Mouse (Mus musculus): ENCODE results near the gene Tmem115. TPM values are rescaled to one million over a fixed set of nuclear protein-coding genes. Genes with fewer than 3 reads are reported as not detected.
"Not testable (repeated sequence)": the region's sequence is repeated elsewhere in the genome, so short reads cannot be mapped to it uniquely, and the experiment has no call there.

The Tmem115 gene
- total RNA-seq, 2 experiments from 2014 or later: 12.1 to 12.2 TPM

- ATAC-seq (replicated peaks; ENCODE audit: poor library complexity, severe bottlenecking): peak; percentile 55
Measured at GRCm38 (mm10) chr9:107568331-107569261, 34.9 kb downstream of the Tmem115 start.

- ATAC-seq (replicated peaks; ENCODE audit: poor library complexity, severe bottlenecking): peak; percentile 34
Measured at GRCm38 (mm10) chr9:107569270-107569669, 35.5 kb downstream of the Tmem115 start.

- ATAC-seq (replicated peaks; ENCODE audit: poor library complexity, severe bottlenecking): no peak
Measured at GRCm38 (mm10) chr9:107570016-107570415, 36.3 kb downstream of the Tmem115 start.

- no peak for ATAC-seq (replicated peaks; ENCODE audit: poor library complexity, severe bottlenecking)
Measured at GRCm38 (mm10) chr9:107570845-107571244, 37.1 kb downstream of the Tmem115 start.

GRCm38 (mm10) chr9:107571534-107572326 lies 38.0 kb downstream of the Tmem115 start:
- no peak for ATAC-seq (replicated peaks; ENCODE audit: poor library complexity, severe bottlenecking)

GRCm38 (mm10) chr9:107572327-107572662 lies 38.5 kb downstream of the Tmem115 start:
- ATAC-seq (replicated peaks; ENCODE audit: poor library complexity, severe bottlenecking): no peak

- not testable (repeated sequence) for ATAC-seq (replicated peaks; ENCODE audit: poor library complexity, severe bottlenecking)
Measured at GRCm38 (mm10) chr9:107573774-107574173, 40.0 kb downstream of the Tmem115 start.

GRCm38 (mm10) chr9:107575579-107576356 lies 42.0 kb downstream of the Tmem115 start:
- ATAC-seq (replicated peaks; ENCODE audit: poor library complexity, severe bottlenecking): no peak

GRCm38 (mm10) chr9:107576357-107577107 lies 42.8 kb downstream of the Tmem115 start, which contains the start of gene Hyal1:
TSS of gene Hyal1 (plus strand) at chr9:107576927.
- ATAC-seq (replicated peaks; ENCODE audit: poor library complexity, severe bottlenecking): peak; percentile 66

GRCm38 (mm10) chr9:107577871-107578270 lies 44.1 kb downstream of the Tmem115 start:
- ATAC-seq (replicated peaks; ENCODE audit: poor library complexity, severe bottlenecking): no peak

GRCm38 (mm10) chr9:107578587-107578986 lies 44.8 kb downstream of the Tmem115 start, which contains the start of gene Naa80:
TSS of gene Naa80 (plus strand) at chr9:107578887.
- no peak for ATAC-seq (replicated peaks; ENCODE audit: poor library complexity, severe bottlenecking)

- no peak for ATAC-seq (replicated peaks; ENCODE audit: poor library complexity, severe bottlenecking)
Measured at GRCm38 (mm10) chr9:107579023-107579900, 45.5 kb downstream of the Tmem115 start.

- ATAC-seq (replicated peaks; ENCODE audit: poor library complexity, severe bottlenecking): peak; percentile 78
Measured at GRCm38 (mm10) chr9:107580501-107581317, 47.0 kb downstream of the Tmem115 start, which contains the start of gene Hyal3. TSS of gene Hyal3 (plus strand) at chr9:107580818.

GRCm38 (mm10) chr9:107581584-107581983 lies 47.8 kb downstream of the Tmem115 start:
- ATAC-seq (replicated peaks; ENCODE audit: poor library complexity, severe bottlenecking): no peak

- ATAC-seq (replicated peaks; ENCODE audit: poor library complexity, severe bottlenecking): no peak
Measured at GRCm38 (mm10) chr9:107582509-107583062, 48.8 kb downstream of the Tmem115 start.

- no peak for ATAC-seq (replicated peaks; ENCODE audit: poor library complexity, severe bottlenecking)
Measured at GRCm38 (mm10) chr9:107583174-107583573, 49.4 kb downstream of the Tmem115 start.

- ATAC-seq (replicated peaks; ENCODE audit: poor library complexity, severe bottlenecking): no peak
Measured at GRCm38 (mm10) chr9:107586504-107586903, 52.8 kb downstream of the Tmem115 start.

All from granulocyte monocyte progenitor cell, adult 5-6 weeks (primary cell).